Mouse (Mus musculus) forebrain, embryonic 12.5 days (tissue): ENCODE measurements around the gene Yars. TPM values are rescaled to one million over a fixed set of nuclear protein-coding genes. Genes with fewer than 3 reads are reported as not detected.

Source experiments
- ATAC-seq: fragments of 200-750 bp; cut with Nextera tagmentation; 2 replicates; pipeline ENCODE4 v1.8.0; 2017; ENCODE audit warnings: moderate TSS enrichment; ENCODE audit not compliant: low FRiP score
- H3K27ac ChIP-seq: fragments of 300-500 bp; sonication (generic); 2 replicates; pipeline ENCODE4 v1.5.1; 2016; ENCODE audit warnings: mild to moderate bottlenecking
- H3K27me3 ChIP-seq: fragments of 300-500 bp; sonication (generic); 2 replicates; pipeline ENCODE4 v1.6.1; 2016; ENCODE audit warnings: mild to moderate bottlenecking
- H3K36me3 ChIP-seq: fragments of 300-500 bp; sonication (generic); replicated peaks from 2 replicates; pipeline ENCODE4 v1.6.1; 2016; ENCODE audit warnings: mild to moderate bottlenecking
- H3K4me1 ChIP-seq: fragments of 300-500 bp; sonication (generic); 2 replicates; pipeline ENCODE4 v1.6.1; 2016
- H3K4me2 ChIP-seq: fragments of 300-500 bp; sonication (generic); 2 replicates; pipeline ENCODE4 v1.6.1; 2016; ENCODE audit warnings: mild to moderate bottlenecking, moderate library complexity
- H3K4me3 ChIP-seq: fragments of 300-500 bp; sonication (generic); replicated peaks from 2 replicates; pipeline ENCODE4 v1.5.1; 2016; ENCODE audit warnings: mild to moderate bottlenecking
- H3K9ac ChIP-seq: fragments of 300-500 bp; sonication (generic); 2 replicates; pipeline ENCODE4 v1.6.1; 2016; ENCODE audit warnings: mild to moderate bottlenecking
- H3K9me3 ChIP-seq: fragments of 300-500 bp; sonication (generic); 2 replicates; pipeline ENCODE4 v1.6.1; 2016
- WGBS: fragments of 180-500 bp; shearing (Covaris S2); methylation state at CpG from one replicate; pipeline ENCODE4 v1.1.7; 2016; 5-methylcytosine and 5-hydroxymethylcytosine counted together
- polyA plus RNA-seq: library from polyadenylated mRNA; unstranded; fragments of >200 nt; fragmentation: Nextera tagmentation; extraction: Ambion mirVana; gene quantifications from 2 replicates; pipeline ENCODE4 v1.2.1, GENCODE M21; 2016

The Yars gene
- polyA plus RNA-seq, 1 experiment from 2014 or later: 103 TPM

DNA sequence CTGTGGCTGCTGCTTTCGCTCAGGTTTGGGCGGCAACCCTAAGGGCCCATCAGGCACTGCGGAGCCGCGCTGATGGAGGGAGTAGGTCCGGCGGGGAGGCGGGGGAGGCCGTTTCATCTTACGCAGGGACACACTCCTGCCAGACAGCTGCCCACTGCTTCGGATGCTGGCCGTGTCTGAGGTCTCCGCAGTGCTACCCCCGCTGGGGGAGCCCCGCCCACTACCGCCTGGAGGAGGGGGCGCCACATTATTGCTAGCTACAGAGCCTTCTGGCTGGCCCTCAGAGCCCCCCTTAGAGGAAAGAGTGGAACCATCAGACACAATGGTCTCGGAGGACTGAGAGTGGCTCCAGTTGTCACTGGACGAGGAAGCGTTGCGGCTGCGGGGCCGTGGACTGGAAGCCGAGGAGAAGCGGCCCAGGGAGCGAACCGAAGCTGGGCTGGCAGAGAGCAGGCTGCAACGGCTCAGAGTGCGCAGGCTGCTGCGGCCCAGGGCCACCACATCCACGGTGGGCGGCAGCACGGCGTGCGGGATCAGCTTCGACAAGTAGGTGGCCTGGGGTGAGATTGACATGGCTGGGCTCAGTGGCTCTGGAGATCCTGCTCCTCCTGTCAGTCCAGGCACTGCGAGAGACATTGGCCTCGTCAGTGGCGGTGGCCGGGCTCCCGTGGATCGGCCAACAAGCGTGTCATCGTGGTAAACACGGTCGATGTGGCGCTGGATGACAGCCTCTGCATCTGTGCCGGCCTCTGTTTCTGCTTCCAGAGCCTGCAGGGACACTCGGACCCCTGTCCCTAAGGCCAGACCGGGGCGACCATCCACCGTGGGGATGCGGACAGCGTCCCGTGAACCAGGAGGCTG is 34.1 kb downstream of the Yars start:
- WGBS: 30% methylated on average over 54 of the region's 55 CpGs
- peak overlapping the region; percentile 41 for H3K9ac ChIP-seq
- H3K36me3 ChIP-seq: peaks cover 38% of the 10 kb centered on the region
- H3K9me3 ChIP-seq: no peaks in the 10 kb centered on the region
- H3K4me3 ChIP-seq: peak overlapping the region; percentile 26
- peaks cover 44% of the 10 kb centered on the region for H3K4me1 ChIP-seq
- peak overlapping the region; percentile 54 for H3K4me2 ChIP-seq
- peak; percentile 43 for ATAC-seq
- H3K27ac ChIP-seq: peak overlapping the region; percentile 58; the same call in 1 of the 2 replicates
- H3K27me3 ChIP-seq: peaks cover 37% of the 10 kb centered on the region

DNA sequence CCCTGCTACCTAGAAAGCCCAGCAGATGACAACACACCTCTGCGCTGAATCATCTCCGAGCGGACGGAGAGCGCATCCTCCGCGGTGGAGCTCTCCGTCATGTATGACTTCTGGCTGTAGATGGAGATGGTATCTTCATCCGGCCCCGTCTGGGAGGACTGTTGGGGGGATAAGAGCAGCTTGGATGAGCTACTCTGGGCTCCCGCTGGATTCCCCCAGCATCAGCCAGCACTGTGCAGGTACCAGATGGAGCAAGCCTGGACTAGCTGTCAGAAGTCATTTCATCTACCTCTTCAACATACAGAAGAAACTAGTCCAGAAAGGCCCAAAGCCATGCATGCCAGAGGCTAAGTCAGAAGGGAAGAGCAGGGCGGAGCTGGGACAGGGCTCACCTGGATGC is 35.8 kb downstream of the Yars start:
- no peak overlapping the region for H3K4me3 ChIP-seq
- no peak overlapping the region for H3K4me2 ChIP-seq
- ATAC-seq: no peak
- H3K27ac ChIP-seq: no peak overlapping the region
- H3K9ac ChIP-seq: no peak overlapping the region
- WGBS: 94% methylated on average over 12 of the region's 12 CpGs
- H3K27me3 ChIP-seq: peaks cover 37% of the 10 kb centered on the region
- no peaks in the 10 kb centered on the region for H3K9me3 ChIP-seq
- H3K4me1 ChIP-seq: peaks cover 44% of the 10 kb centered on the region
- peaks cover 22% of the 10 kb centered on the region for H3K36me3 ChIP-seq

DNA sequence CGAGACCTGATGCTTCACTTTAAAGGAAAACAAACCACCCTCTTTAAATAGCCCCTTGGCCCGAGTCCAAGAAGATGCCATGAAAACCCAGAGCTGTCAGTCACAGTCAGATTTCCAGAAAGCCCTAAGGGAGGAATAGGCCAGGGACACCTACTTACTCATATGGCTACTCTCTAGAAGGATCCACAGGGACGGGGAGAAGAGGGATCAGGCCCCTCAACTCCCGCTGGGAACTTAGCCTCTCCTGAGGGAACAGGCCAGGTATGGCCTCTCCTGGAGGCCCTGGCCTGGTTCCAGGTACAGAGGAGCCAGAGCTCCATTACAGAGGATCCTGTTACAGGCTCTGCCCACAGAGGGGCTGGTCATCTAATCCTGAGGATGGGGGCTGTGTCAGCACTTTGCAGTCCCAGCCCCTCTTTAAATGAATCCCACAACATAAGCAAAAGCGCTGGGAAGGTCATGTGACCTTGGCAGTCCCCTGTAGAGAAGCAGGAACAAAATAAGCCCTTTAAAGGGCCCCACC is 36.9 kb downstream of the Yars start:
- H3K9me3 ChIP-seq: no peaks in the 10 kb centered on the region
- peak overlapping the region; percentile 50 for H3K9ac ChIP-seq
- H3K4me1 ChIP-seq: peaks cover 45% of the 10 kb centered on the region
- no peak overlapping the region; the same call in 1 of the 2 replicates for H3K27ac ChIP-seq
- WGBS: 23% methylated on average over 5 of the region's 5 CpGs
- peaks cover 37% of the 10 kb centered on the region for H3K27me3 ChIP-seq
- peak overlapping the region; percentile 34 for H3K4me3 ChIP-seq
- H3K4me2 ChIP-seq: peak overlapping the region; percentile 49
- peaks cover 13% of the 10 kb centered on the region for H3K36me3 ChIP-seq
- ATAC-seq: no peak

DNA sequence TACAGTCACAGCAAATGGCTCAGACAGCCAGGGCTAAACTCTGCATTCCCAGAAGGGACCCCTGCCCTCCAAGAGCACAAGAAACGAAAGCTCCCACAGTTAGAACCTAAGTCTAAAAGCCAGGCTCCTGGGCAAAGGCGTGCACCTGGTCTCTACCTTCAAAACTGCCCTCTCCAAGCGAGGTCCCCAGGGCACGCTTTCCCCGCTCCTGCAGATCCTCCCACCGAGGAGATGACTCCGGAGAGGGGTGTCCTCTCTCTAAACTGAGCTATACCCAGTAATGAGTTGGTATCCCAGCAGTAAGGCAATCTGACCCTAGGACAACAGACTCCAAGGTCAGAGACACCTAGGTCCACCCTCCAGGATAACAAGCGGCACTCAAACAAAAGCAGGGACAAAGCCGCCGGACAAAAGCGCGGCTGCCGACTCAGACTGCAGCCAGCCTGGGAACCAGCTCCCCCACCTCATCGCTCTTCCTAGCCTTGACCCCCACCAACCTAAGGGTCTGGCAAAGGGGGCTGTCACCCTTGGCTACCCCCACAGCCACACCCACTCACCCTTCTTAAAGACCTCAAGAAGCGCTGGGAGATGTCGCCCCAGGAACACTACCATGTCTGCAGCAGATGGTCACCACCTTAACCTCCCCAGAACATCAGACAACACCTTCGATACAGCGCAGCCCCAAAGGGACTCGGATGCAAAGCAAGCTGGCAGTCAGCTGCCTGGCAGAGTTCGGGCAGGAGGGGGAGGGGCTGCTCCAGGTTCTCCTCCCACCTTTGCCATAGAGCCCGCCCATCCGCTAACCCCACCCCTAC is 37.8 kb downstream of the Yars start:
- 4% methylated on average over 22 of the region's 22 CpGs for WGBS
- H3K4me1 ChIP-seq: peaks cover 48% of the 10 kb centered on the region
- H3K4me2 ChIP-seq: peak overlapping the region; percentile 49
- H3K9ac ChIP-seq: peak overlapping the region; percentile 50
- H3K9me3 ChIP-seq: no peaks in the 10 kb centered on the region
- peaks cover 36% of the 10 kb centered on the region for H3K27me3 ChIP-seq
- peak overlapping the region; percentile 34 for H3K4me3 ChIP-seq
- ATAC-seq: peak; percentile 31; the same call in 1 of the 2 replicates
- H3K27ac ChIP-seq: peak overlapping the region; percentile 68
- H3K36me3 ChIP-seq: peaks cover 5% of the 10 kb centered on the region; the same call in 1 of the 2 replicates

DNA sequence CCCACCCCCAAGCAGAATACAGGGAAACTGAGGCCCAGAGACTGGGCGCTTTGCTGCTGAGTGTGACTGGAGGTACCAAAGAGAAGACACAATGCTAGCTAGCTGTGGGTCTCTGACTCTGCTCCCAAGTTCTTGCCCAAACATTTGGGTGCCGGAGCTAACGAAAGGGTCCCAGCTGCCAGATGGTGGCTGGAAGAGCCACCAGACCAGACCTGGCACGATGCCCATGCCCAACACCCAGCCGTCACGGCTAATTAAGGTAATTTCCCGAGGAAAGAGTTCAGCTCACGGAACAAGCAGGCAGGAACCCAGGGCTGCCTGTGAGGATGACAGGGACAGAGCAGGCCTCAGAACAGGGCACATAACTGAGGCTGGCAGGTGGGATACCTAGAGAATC is 38.4 kb downstream of the Yars start:
- peak overlapping the region; percentile 49 for H3K4me2 ChIP-seq
- 21% methylated on average over 8 of the region's 8 CpGs for WGBS
- H3K27me3 ChIP-seq: peaks cover 30% of the 10 kb centered on the region
- no peaks in the 10 kb centered on the region for H3K9me3 ChIP-seq
- H3K27ac ChIP-seq: peak overlapping the region; percentile 68
- ATAC-seq: 0 out of 2 replicates have a peak, but pooled peaks have one; percentile 3
- H3K9ac ChIP-seq: peak overlapping the region; percentile 50; the same call in 1 of the 2 replicates
- peaks cover 3% of the 10 kb centered on the region; the same call in 1 of the 2 replicates for H3K36me3 ChIP-seq
- peaks cover 49% of the 10 kb centered on the region for H3K4me1 ChIP-seq
- H3K4me3 ChIP-seq: peak overlapping the region; percentile 34

DNA sequence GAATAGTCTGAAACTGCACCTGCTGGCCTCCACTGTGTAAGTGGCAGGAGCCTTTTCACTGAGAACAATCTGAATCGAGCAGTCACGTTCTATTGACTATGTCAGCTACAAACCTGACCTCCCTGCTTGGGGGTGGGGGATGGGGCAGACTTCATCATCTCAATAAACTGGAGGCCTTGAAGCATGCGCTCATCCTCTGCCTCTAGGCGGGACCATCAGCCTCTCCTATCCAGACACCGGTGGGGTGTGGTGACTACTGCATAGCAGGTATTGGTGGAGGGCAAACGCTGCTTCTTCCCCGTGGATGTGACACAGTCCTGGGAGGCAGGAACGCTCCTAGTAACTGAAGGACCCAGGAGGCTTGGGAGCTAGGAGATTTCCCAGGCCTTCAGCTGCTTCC is 41.4 kb downstream of the Yars start:
- Histone ChIP-seq H3K4me2 (no peak overlapping the region), H3K4me1 (peaks cover 37% of the 10 kb centered on the region), H3K27ac (no peak overlapping the region), H3K36me3 (no peaks in the 10 kb centered on the region), H3K4me3 (no peak overlapping the region), H3K9me3 (no peaks in the 10 kb centered on the region), H3K9ac (0 out of 2 replicates have a peak overlapping the region, but pooled peaks have one; percentile 21), H3K27me3 (peaks cover 6% of the 10 kb centered on the region)
- 57% methylated on average over 8 of the region's 8 CpGs for WGBS
- no peak for ATAC-seq

DNA sequence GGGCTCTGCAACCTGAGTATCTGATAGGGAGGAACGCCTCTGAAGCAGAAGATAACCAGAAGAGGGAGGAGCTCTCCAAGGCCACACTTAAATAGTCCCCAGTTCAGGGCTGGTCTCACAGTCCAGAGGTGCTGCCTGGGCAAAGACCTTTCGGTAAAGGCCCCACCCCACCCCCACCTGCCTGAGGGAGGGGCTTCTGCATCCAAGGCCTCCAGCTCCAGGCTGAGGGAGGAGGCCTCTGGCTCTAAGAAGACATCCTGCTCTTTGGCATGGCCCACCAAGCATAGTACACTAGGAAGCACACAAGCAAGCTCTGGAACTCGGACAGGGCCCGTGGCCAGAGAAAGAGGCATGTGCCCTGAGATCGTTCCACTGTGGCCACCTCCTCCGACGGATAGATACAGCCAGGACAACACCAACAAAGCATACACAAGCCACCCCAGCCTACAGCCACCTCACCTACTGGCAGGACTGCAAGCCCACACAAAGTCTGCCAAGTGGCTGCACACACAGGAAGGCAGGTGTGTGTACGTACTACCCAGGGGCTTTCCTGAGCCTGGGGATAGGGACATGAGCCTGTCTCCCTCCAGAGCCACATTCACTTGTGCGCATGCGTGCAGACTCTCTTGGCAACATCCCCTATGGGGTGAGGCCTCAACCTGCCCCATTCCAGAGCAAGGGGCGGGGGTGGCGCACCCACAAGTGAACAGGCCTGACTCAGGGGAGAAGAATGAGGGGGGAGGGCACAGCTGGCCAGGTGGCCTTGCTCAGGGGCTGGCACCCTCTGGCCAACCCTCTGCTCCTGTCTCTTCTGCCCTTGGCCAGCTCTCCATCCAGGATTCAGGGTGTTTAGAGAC is 42.3 kb downstream of the Yars start:
- no peak for ATAC-seq
- Histone ChIP-seq H3K9me3 (no peaks in the 10 kb centered on the region), H3K36me3 (no peaks in the 10 kb centered on the region), H3K27ac (no peak overlapping the region), H3K9ac (no peak overlapping the region), H3K4me1 (peaks cover 29% of the 10 kb centered on the region), H3K4me2 (no peak overlapping the region), H3K27me3 (no peaks in the 10 kb centered on the region; the same call in 1 of the 2 replicates), H3K4me3 (no peak overlapping the region)
- 73% methylated on average over 12 of the region's 12 CpGs for WGBS

DNA sequence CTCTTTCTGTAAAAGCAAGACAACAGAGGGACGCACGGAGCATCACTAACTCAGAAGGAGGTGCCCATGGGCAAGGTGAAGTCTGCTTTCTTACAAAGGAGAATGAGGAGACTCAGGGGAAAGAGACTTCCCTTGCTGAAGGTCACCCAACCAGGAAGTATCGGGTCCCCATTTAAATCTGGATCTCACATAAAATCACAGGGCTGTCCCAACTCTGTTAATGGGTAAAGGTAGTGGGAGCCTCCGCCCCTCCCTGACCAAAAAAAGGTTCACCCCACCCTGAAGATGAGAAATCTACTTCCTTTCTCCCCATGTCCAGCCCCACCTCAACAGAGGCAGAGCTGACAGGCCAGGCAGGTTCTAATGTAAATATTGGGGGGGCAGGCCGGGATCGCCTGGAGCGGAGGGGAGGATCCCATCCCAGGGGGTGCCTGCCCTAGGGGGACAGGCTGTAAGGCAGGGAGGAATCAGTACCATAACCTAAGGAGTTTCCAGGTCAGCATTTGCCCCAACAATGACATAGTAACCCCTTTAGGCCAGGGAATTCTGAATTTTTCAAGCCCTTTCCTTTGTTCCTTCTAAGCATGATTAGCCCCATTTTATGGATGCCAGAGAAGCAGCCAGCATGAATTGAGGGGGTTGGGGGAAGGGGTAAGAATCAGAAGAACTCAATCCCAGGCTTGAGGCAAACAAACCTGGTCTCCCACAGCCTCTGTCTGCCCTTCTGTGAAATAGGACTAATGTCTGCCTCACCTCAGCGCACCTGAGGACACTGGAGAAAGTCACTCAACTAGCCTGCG is 43.2 kb downstream of the Yars start:
- H3K9me3 ChIP-seq: no peaks in the 10 kb centered on the region
- H3K27me3 ChIP-seq: peaks cover 6% of the 10 kb centered on the region; the same call in 1 of the 2 replicates
- H3K36me3 ChIP-seq: no peaks in the 10 kb centered on the region
- no peak for ATAC-seq
- peaks cover 29% of the 10 kb centered on the region for H3K4me1 ChIP-seq
- H3K27ac ChIP-seq: no peak overlapping the region
- no peak overlapping the region for H3K4me3 ChIP-seq
- no peak overlapping the region for H3K9ac ChIP-seq
- no peak overlapping the region for H3K4me2 ChIP-seq
- WGBS: 85% methylated on average over 9 of the region's 9 CpGs

DNA sequence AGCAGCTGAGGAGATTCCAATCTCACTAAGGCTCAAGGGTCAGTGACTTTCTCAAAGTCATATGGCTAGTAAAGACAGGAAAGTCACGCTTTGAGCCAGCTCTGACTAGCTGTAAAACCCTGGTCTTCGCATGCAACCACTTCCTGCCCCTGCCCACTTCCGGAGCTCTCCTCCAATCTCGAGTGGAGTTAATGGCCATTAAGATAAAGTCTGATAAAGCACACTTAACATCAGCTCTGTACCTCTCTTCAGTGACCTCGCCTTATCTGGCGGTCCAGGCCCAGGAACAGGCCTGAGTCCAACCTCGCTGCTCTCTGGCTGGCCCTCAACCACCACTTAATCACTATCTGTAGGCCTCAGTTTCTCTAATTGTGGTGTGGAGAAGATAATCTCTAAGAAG is 44.9 kb downstream of the Yars start:
- no peak overlapping the region for H3K27ac ChIP-seq
- no peak overlapping the region for H3K4me3 ChIP-seq
- H3K9me3 ChIP-seq: no peaks in the 10 kb centered on the region
- H3K36me3 ChIP-seq: no peaks in the 10 kb centered on the region
- peaks cover 6% of the 10 kb centered on the region; the same call in 1 of the 2 replicates for H3K27me3 ChIP-seq
- H3K4me2 ChIP-seq: no peak overlapping the region
- H3K4me1 ChIP-seq: peaks cover 38% of the 10 kb centered on the region
- no peak for ATAC-seq
- WGBS: 84% methylated on average over 7 of the region's 7 CpGs
- no peak overlapping the region for H3K9ac ChIP-seq

DNA sequence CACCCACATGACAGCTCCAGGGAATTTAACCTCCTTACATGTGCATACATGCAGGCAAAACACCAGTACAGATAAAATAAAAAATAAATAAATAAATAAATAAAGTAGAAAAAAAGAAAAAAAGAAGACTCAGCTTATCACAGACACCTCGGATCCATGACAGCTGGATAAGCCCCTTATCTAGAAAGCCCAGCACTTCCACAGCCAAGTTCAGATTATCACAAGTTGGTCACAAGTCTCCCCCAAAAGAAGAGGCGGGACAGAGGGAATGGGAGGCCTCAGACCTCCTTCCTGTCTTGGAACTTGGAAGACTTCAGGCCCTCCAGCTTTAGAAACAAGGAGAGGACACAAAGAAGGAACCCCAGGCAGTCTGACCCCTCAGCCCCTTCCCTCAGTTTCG is 45.6 kb downstream of the Yars start:
- Histone ChIP-seq H3K9me3 (no peaks in the 10 kb centered on the region), H3K4me1 (peaks cover 41% of the 10 kb centered on the region), H3K27ac (no peak overlapping the region), H3K4me3 (no peak overlapping the region), H3K9ac (no peak overlapping the region), H3K36me3 (no peaks in the 10 kb centered on the region), H3K4me2 (no peak overlapping the region), H3K27me3 (peaks cover 7% of the 10 kb centered on the region; the same call in 1 of the 2 replicates)
- no peak for ATAC-seq
- WGBS: 78% methylated on average over 3 of the region's 3 CpGs
